In genomic region chr1:167644866-167645537, GRCm38 (mm10) we compare ENCODE assay signal across 8 mouse cellular contexts. TPM values are rescaled to one million over a fixed set of nuclear protein-coding genes. Genes with fewer than 3 reads are reported as not detected.
A peak's percentile ranks its signal among the peaks of the same experiment; 100 is the strongest.
DNase-seq lines count a peak whose midpoint lies in the region; ATAC-seq and TF ChIP-seq lines count a peak whose summit lies in the region.

No protein-coding gene starts in this region.

- H3K27ac ChIP-seq in embryonic facial prominence, embryonic 12.5 days, result no peak overlapping the region
- no peak overlapping the region for H3K27ac ChIP-seq in heart, adult 2 months
- no peak overlapping the region for H3K27ac ChIP-seq in kidney, embryonic 15.5 days
- H3K27ac ChIP-seq in limb, embryonic 14.5 days (replicated peaks; ENCODE audit: low read depth, low read length), result no peak overlapping the region
- no peak overlapping the region for H3K27ac ChIP-seq in stomach, embryonic 16.5 days (ENCODE audit: low read length)

- H3K27me3 ChIP-seq in embryonic facial prominence, embryonic 12.5 days, result peaks cover 7% of the 10 kb centered on the region; the same call in 1 of the 2 replicates
- no peaks in the 10 kb centered on the region for H3K27me3 ChIP-seq in heart, adult 2 months (ENCODE audit: control insufficient read depth, insufficient read depth, low read length)
- H3K27me3 ChIP-seq in kidney, embryonic 15.5 days, result peaks cover 25% of the 10 kb centered on the region
- H3K27me3 ChIP-seq in limb, embryonic 14.5 days (ENCODE audit: control insufficient read depth, insufficient read depth, low read length), result peaks cover 10% of the 10 kb centered on the region
- no peaks in the 10 kb centered on the region; the same call in none of the 2 replicates for H3K27me3 ChIP-seq in stomach, embryonic 16.5 days (ENCODE audit: control insufficient read depth, insufficient read depth, low read length)

- no peak for TF ChIP-seq POLR2A in heart, adult 2 months (IDR thresholded peaks at IDR 0.05; ENCODE audit: insufficient read depth, low read depth, low read length)
- TF ChIP-seq POLR2A in limb, embryonic 14.5 days (IDR thresholded peaks at IDR 0.05; ENCODE audit: borderline replicate concordance, extremely low read depth, insufficient read depth, insufficient read length), result no peak

- H3K4me1 ChIP-seq in embryonic facial prominence, embryonic 12.5 days, result peaks cover 10% of the 10 kb centered on the region; the same call in 1 of the 2 replicates
- peaks cover 4% of the 10 kb centered on the region for H3K4me1 ChIP-seq in heart, adult 2 months (ENCODE audit: control insufficient read depth, insufficient read depth, low read length)
- no peaks in the 10 kb centered on the region for H3K4me1 ChIP-seq in kidney, embryonic 15.5 days
- H3K4me1 ChIP-seq in limb, embryonic 14.5 days (ENCODE audit: control insufficient read depth, insufficient read depth, low read length), result peaks cover 15% of the 10 kb centered on the region; the same call in 1 of the 2 replicates
- H3K4me1 ChIP-seq in stomach, embryonic 16.5 days (ENCODE audit: control insufficient read depth, insufficient read depth, low read length), result no peaks in the 10 kb centered on the region

- no peaks in the 10 kb centered on the region for H3K9me3 ChIP-seq in embryonic facial prominence, embryonic 12.5 days
- no peaks in the 10 kb centered on the region for H3K9me3 ChIP-seq in kidney, embryonic 15.5 days (replicated peaks)
- no peaks in the 10 kb centered on the region for H3K9me3 ChIP-seq in limb, embryonic 14.5 days (ENCODE audit: control insufficient read depth, low read length)
- no peaks in the 10 kb centered on the region for H3K9me3 ChIP-seq in stomach, embryonic 16.5 days (replicated peaks; ENCODE audit: control insufficient read depth, low read length)

- DNase-seq in CD4-positive, CD25-positive, alpha-beta regulatory T cell, adult 2 months (ENCODE audit: low read depth, low spot score), result peak; percentile 45
- DNase-seq in heart, adult 2 months, result peak; percentile 85 to 93
- DNase-seq in limb, embryonic 14.5 days (ENCODE audit: low spot score), result peak; percentile 90
- DNase-seq in neural tube, embryonic 10.5 days (ENCODE audit: extremely low spot score, low spot score), result peak; percentile 91

- TF ChIP-seq EP300 in heart, adult 2 months (IDR thresholded peaks at IDR 0.05; ENCODE audit: insufficient read depth, low read depth, low read length), result no peak

- H3K4me3 ChIP-seq in embryonic facial prominence, embryonic 12.5 days, result no peak overlapping the region
- no peak overlapping the region for H3K4me3 ChIP-seq in heart, adult 2 months
- no peak overlapping the region for H3K4me3 ChIP-seq in kidney, embryonic 15.5 days (replicated peaks)
- H3K4me3 ChIP-seq in limb, embryonic 14.5 days (replicated peaks; ENCODE audit: low read length), result no peak overlapping the region
- no peak overlapping the region for H3K4me3 ChIP-seq in stomach, embryonic 16.5 days (replicated peaks; ENCODE audit: low read length)

- intact Hi-C loops in heart, adult 2 months (cut with DNase I), result loop anchor here (2.0 to 5.0 kb wide), 2 partner anchors 230 to 423 kb away; no protein-coding TSS in a partner anchor

- H3K79me2 ChIP-seq in heart, adult 2 months (replicated peaks; ENCODE audit: control insufficient read depth, insufficient read depth, low read length), result no peaks in the 10 kb centered on the region

- 17% methylated on average over 16 of the region's 16 CpGs for WGBS in embryonic facial prominence, embryonic 12.5 days
- WGBS in heart, adult 2 months, result 14% methylated on average over 16 of the region's 16 CpGs
- 19% methylated on average over 16 of the region's 16 CpGs for WGBS in kidney, embryonic 15.5 days
- WGBS in limb, embryonic 14.5 days, result 17% methylated on average over 16 of the region's 16 CpGs
- 17% methylated on average over 16 of the region's 16 CpGs for WGBS in stomach, embryonic 16.5 days

- H3K4me2 ChIP-seq in embryonic facial prominence, embryonic 12.5 days (replicated peaks), result 0 out of 2 replicates have a peak overlapping the region, but pooled peaks have one; percentile 20
- 0 out of 2 replicates have a peak overlapping the region, but pooled peaks have one; percentile 32 for H3K4me2 ChIP-seq in kidney, embryonic 15.5 days
- peak overlapping the region; percentile 27; the same call in 1 of the 2 replicates for H3K4me2 ChIP-seq in limb, embryonic 14.5 days (replicated peaks; ENCODE audit: low read depth, low read length, severe bottlenecking)
- 0 out of 2 replicates have a peak overlapping the region, but pooled peaks have one; percentile 25 for H3K4me2 ChIP-seq in stomach, embryonic 16.5 days (ENCODE audit: low read depth, low read length)

- TF ChIP-seq CTCF in heart, adult 2 months (IDR thresholded peaks at IDR 0.05), result peak; percentile 99; the same call in 1 of the 2 replicates

- ATAC-seq in CD4-positive, CD25-positive, alpha-beta regulatory T cell, adult 4 months, result no peak
- peak; percentile 83; the same call in 1 of the 2 replicates for ATAC-seq in embryonic facial prominence, embryonic 12.5 days (ENCODE audit: insufficient number of reproducible peaks, insufficient read depth, low FRiP score, low TSS enrichment)
- peak; percentile 89 for ATAC-seq in kidney, embryonic 15.5 days (replicated peaks; ENCODE audit: low FRiP score)
- peak; percentile 87 for ATAC-seq in limb, embryonic 14.5 days (ENCODE audit: low FRiP score, low read depth)
- peak; percentile 44; the same call in 1 of the 2 replicates for ATAC-seq in stomach, embryonic 16.5 days (ENCODE audit: insufficient read depth, low FRiP score)

- H3K36me3 ChIP-seq in embryonic facial prominence, embryonic 12.5 days, result no peaks in the 10 kb centered on the region
- no peaks in the 10 kb centered on the region for H3K36me3 ChIP-seq in heart, adult 2 months (ENCODE audit: control insufficient read depth, insufficient read depth, low read length)
- no peaks in the 10 kb centered on the region for H3K36me3 ChIP-seq in kidney, embryonic 15.5 days
- no peaks in the 10 kb centered on the region for H3K36me3 ChIP-seq in limb, embryonic 14.5 days (ENCODE audit: control insufficient read depth, insufficient read depth, low read length)
- H3K36me3 ChIP-seq in stomach, embryonic 16.5 days (ENCODE audit: control insufficient read depth, insufficient read depth, low read length), result no peaks in the 10 kb centered on the region

- no peak overlapping the region for H3K9ac ChIP-seq in embryonic facial prominence, embryonic 12.5 days
- H3K9ac ChIP-seq in heart, adult 2 months (ENCODE audit: low read depth, low read length), result no peak overlapping the region
- no peak overlapping the region for H3K9ac ChIP-seq in kidney, embryonic 15.5 days
- no peak overlapping the region; the same call in 1 of the 2 replicates for H3K9ac ChIP-seq in limb, embryonic 14.5 days (ENCODE audit: low read depth, low read length, severe bottlenecking)
- H3K9ac ChIP-seq in stomach, embryonic 16.5 days (ENCODE audit: low read length), result no peak overlapping the region

RNA-seq across cellular contexts. Expression of gene Lmx1a, which starts 44.0 kb away (rescaled TPM):
- polyA plus RNA-seq in CD4-positive, CD25-positive, alpha-beta regulatory T cell, adult 4 months (2017; shearing (Covaris generic)), result not detected
- 1.8 and 4.4 TPM in 2 replicates for polyA plus RNA-seq in embryonic facial prominence, embryonic 12.5 days (2016; fragmentation: Nextera tagmentation; extraction: Ambion mirVana)
- total RNA-seq in heart, adult 2 months (2021), result not detected
- polyA plus RNA-seq in heart, adult 2 months (2012; rRNA removed), result 0.02 TPM in 1 of 2 replicates, not detected in the other
- 0.09 and 0.17 TPM in 2 replicates for polyA plus RNA-seq in kidney, embryonic 15.5 days (2015; fragmentation: Nextera tagmentation; extraction: Ambion mirVana)
- polyA plus RNA-seq in limb, embryonic 14.5 days (2012; rRNA removed), result 0.57 and 0.64 TPM in 2 replicates
- polyA plus RNA-seq in limb, embryonic 14.5 days (2014; fragmentation: Nextera tagmentation; extraction: Ambion mirVana), result 0.37 and 0.51 TPM in 2 replicates
- 0.10 and 0.11 TPM in 2 replicates for polyA plus RNA-seq in stomach, embryonic 16.5 days (2015; fragmentation: Nextera tagmentation; extraction: Ambion mirVana)

RNA-seq across cellular contexts. Expression of gene Rxrg, which starts 46.8 kb away (rescaled TPM):
- polyA plus RNA-seq in CD4-positive, CD25-positive, alpha-beta regulatory T cell, adult 4 months (2017; shearing (Covaris generic)), result not detected
- 13.6 and 13.9 TPM in 2 replicates for polyA plus RNA-seq in embryonic facial prominence, embryonic 12.5 days (2016; fragmentation: Nextera tagmentation; extraction: Ambion mirVana)
- 10 to 100 TPM; 64.2 to 67.0 TPM for total RNA-seq in heart, adult 2 months (2021)
- 81.3 and 125 TPM in 2 replicates for polyA plus RNA-seq in heart, adult 2 months (2012; rRNA removed)
- 2.3 and 2.8 TPM in 2 replicates for polyA plus RNA-seq in kidney, embryonic 15.5 days (2015; fragmentation: Nextera tagmentation; extraction: Ambion mirVana)
- polyA plus RNA-seq in limb, embryonic 14.5 days (2012; rRNA removed), result 16.9 and 17.9 TPM in 2 replicates
- polyA plus RNA-seq in limb, embryonic 14.5 days (2014; fragmentation: Nextera tagmentation; extraction: Ambion mirVana), result 21.1 and 24.4 TPM in 2 replicates
- polyA plus RNA-seq in stomach, embryonic 16.5 days (2015; fragmentation: Nextera tagmentation; extraction: Ambion mirVana), result 1.5 and 2.6 TPM in 2 replicates
